Mouse (Mus musculus): Measurements from ENCODE around the gene Zfhx3.

DNA sequence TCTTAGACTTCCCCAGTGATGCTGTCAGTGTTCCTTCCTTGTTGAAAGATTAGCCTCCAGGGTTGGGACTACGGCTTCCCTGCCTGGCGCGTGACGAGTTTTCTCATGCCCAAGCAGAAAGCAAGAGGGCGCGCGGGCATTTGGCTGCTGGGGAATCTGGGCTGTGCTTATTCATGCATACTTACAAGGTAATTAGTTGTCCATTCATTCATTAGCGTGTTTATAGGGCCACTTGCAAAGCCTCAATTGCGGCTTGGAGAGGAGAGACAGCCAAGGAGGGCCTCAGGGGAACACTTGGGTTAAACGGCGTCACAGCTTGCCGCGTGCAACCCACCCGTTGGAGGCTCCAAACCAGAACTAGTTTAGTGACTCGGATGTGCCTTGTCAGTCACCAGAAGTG lies 44.2 kb downstream of the Zfhx3 start:
- TF ChIP-seq CTCF (IDR thresholded peaks at IDR 0.05; ENCODE audit: low read depth, low read length) = no peak
- no peak for TF ChIP-seq POLR2A (IDR thresholded peaks at IDR 0.05; ENCODE audit: extremely low read depth, insufficient read depth, low read length)
